Mouse (Mus musculus) thymus, adult 2 months (tissue): Measurements from ENCODE around the gene Prss27.

ENCODE experiments used
- CTCF ChIP-seq: fragments of 200-500 bp; IDR thresholded peaks from 2 replicates; pipeline ENCODE4 v1.5.1; 2012; ENCODE audit warnings: mild to moderate bottlenecking, control low read depth, low read length, moderate library complexity, borderline replicate concordance; ENCODE audit not compliant: control insufficient read depth, poor library complexity, insufficient read depth; ENCODE audit errors: extremely low read depth
- POLR2A ChIP-seq: fragments of 200-500 bp; IDR thresholded peaks from 2 replicates; pipeline ENCODE4 v1.6.1; 2012; ENCODE audit warnings: mild to moderate bottlenecking, low read length, control low read depth, moderate library complexity; ENCODE audit not compliant: control insufficient read depth, poor library complexity, insufficient read depth; ENCODE audit errors: extremely low read depth

DNA sequence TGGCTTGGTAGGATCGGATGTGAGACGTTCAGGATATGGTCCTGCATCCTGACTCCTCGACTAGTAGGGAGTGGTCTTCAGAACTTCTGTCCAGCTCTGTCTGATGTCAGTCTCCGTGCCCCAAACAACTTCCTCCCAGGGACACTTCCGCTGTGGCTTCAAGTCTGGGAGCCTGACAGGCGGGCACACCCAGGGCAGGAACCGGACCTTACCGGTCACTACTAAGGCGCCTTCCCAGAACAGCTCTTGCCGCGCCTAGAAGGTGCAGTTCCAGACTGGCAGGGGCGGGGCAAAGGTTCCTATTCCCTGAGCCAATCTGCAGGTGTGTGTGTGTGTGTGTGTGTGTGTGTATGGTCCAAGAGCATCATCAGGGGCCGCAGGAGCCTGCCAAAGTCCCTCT is 584 bp upstream of the Prss27 start:
- no peak for TF ChIP-seq CTCF
- no peak for TF ChIP-seq POLR2A
